Mouse (Mus musculus) heart, adult 2 months (tissue): Measurements from ENCODE around the gene Ap3s2. TPM values are rescaled to one million over a fixed set of nuclear protein-coding genes. Genes with fewer than 3 reads are reported as not detected.

Experiments used
- DNase-seq, 2 experiments: peaks; one replicate each; pipeline ENCODE4 v3.0.0; 2021
- H3K27ac ChIP-seq: fragments of 200-600 bp; 2 replicates; pipeline ENCODE4 v1.8.1; 2022
- H3K27me3 ChIP-seq: fragments of 200-500 bp; 2 replicates; pipeline ENCODE4 v1.6.1; 2012; ENCODE audit warnings: mild to moderate bottlenecking, low read length, inconsistent platforms, mixed read lengths; ENCODE audit not compliant: control insufficient read depth, insufficient read depth
- H3K36me3 ChIP-seq: fragments of 200-500 bp; 2 replicates; pipeline ENCODE4 v1.6.1; 2012; ENCODE audit warnings: low read length, inconsistent platforms; ENCODE audit not compliant: control insufficient read depth, insufficient read depth
- H3K4me1 ChIP-seq: fragments of 200-500 bp; 2 replicates; pipeline ENCODE4 v1.6.1; 2011; ENCODE audit warnings: low read length; ENCODE audit not compliant: control insufficient read depth, insufficient read depth
- H3K4me3 ChIP-seq: fragments of 200-600 bp; 2 replicates; pipeline ENCODE4 v1.8.1; 2022
- H3K79me2 ChIP-seq: fragments of 200-500 bp; replicated peaks from 2 replicates; pipeline ENCODE4 v1.6.1; 2012; ENCODE audit warnings: mild to moderate bottlenecking, inconsistent platforms, low read length, moderate library complexity, mixed read lengths; ENCODE audit not compliant: control insufficient read depth, insufficient read depth
- H3K9ac ChIP-seq: fragments of 200-500 bp; 2 replicates; pipeline ENCODE4 v1.6.1; 2012; ENCODE audit warnings: low read depth, mild to moderate bottlenecking, control low read depth, inconsistent platforms, low read length, mixed read lengths
- CTCF ChIP-seq: fragments of 200-600 bp; IDR thresholded peaks from 2 replicates; pipeline ENCODE4 v1.8.1; 2022; ENCODE audit warnings: antibody characterized with exemption, mild to moderate bottlenecking, moderate library complexity
- EP300 ChIP-seq: fragments of 200-500 bp; IDR thresholded peaks from 2 replicates; pipeline ENCODE4 v1.6.1; 2011; ENCODE audit warnings: low read depth, low read length, control low read depth; ENCODE audit not compliant: insufficient read depth
- POLR2A ChIP-seq: fragments of 200-500 bp; IDR thresholded peaks from 2 replicates; pipeline ENCODE4 v1.6.1; 2011; ENCODE audit warnings: mild to moderate bottlenecking, low read depth, low read length, control low read depth; ENCODE audit not compliant: insufficient read depth
- WGBS: fragments of 180-500 bp; shearing (Covaris S2); methylation state at CpG from one replicate; pipeline ENCODE4 v1.1.7; 2018; 5-methylcytosine and 5-hydroxymethylcytosine counted together
- intact Hi-C: fragments of 180-260 bp; cut with DNase I; formaldehyde crosslinking; loops from one replicate; pipeline ENCODE4 v1.15.1; 2025
- microRNA-seq, 2 experiments: library from miRNA; unstranded; fragments of <30 nt; microRNA quantifications; one replicate each; pipeline ENCODE4 v1.2.0; 2021
- polyA plus RNA-seq: library from polyadenylated mRNA; depleted of rRNA; stranded (reverse); fragments of >200 nt; gene quantifications from 2 replicates; pipeline ENCODE4 v1.2.3, GENCODE M21; 2012; rRNA removed
- total RNA-seq, 2 experiments: library from RNA; stranded (reverse); gene quantifications; 2 replicates each; pipeline ENCODE4 v1.2.3; 2021

Gene Ap3s2
- total and polyA plus RNA-seq, 3 experiments: 13.1 to 21.9 (median 19.4) TPM

GRCm38 (mm10) chr7:79831145-79831544 is 89.3 kb downstream of the Ap3s2 start:
- no peak for DNase-seq
- H3K4me3 ChIP-seq: no peak overlapping the region
- no peaks in the 10 kb centered on the region; the same call in 1 of the 2 replicates for H3K4me1 ChIP-seq
- H3K9ac ChIP-seq: no peak overlapping the region
- WGBS: 59% methylated on average over 6 of the region's 6 CpGs
- intact Hi-C loops: no loop called here
- H3K27me3 ChIP-seq: no peaks in the 10 kb centered on the region
- H3K36me3 ChIP-seq: no peaks in the 10 kb centered on the region
- TF ChIP-seq EP300 (no peak), CTCF (no peak), POLR2A (no peak)
- H3K27ac ChIP-seq: peak overlapping the region; percentile 49
- no peaks in the 10 kb centered on the region for H3K79me2 ChIP-seq

- no peak for TF ChIP-seq POLR2A
- TF ChIP-seq EP300: no peak
- no peak for TF ChIP-seq CTCF
- H3K27me3 ChIP-seq: no peaks in the 10 kb centered on the region
- no peak overlapping the region for H3K4me3 ChIP-seq
- H3K79me2 ChIP-seq: no peaks in the 10 kb centered on the region
- no peak for DNase-seq
- no peak overlapping the region for H3K27ac ChIP-seq
- no peaks in the 10 kb centered on the region; the same call in 1 of the 2 replicates for H3K4me1 ChIP-seq
- intact Hi-C loops: no loop called here
- 83% methylated on average over 3 of the region's 3 CpGs for WGBS
- H3K36me3 ChIP-seq: no peaks in the 10 kb centered on the region
- H3K9ac ChIP-seq: no peak overlapping the region
Observed at GRCm38 (mm10) chr7:79828341-79828740, 92.1 kb downstream of the Ap3s2 start.

Small RNA genes within 50 kb of the gene (microRNA-seq; reads per million reads assigned to microRNA genes)
- gene Gm24541: 0 reads per million in 2 experiments

Other genes with a start within 250 kb of the Ap3s2 start
- gene Kif7, start 204.9 kb downstream of the Ap3s2 start, total RNA-seq: 1 to 10 TPM; 1.2 to 1.3 TPM
- gene Kif7, start 204.9 kb downstream of the Ap3s2 start, polyA plus RNA-seq: 0.80 and 0.94 TPM in 2 replicates
- 10 to 100 TPM in 1 of 2 experiments, 1 to 10 TPM in 1; 6.8 to 10.4 TPM for gene Plin1, start 187.7 kb downstream of the Ap3s2 start, total RNA-seq
- gene Plin1, start 187.7 kb downstream of the Ap3s2 start, polyA plus RNA-seq: 30.5 and 55.2 TPM in 2 replicates
- 10 to 100 TPM; 18.1 to 19.0 TPM for gene Pex11a, start 177.5 kb downstream of the Ap3s2 start, total RNA-seq
- 16.4 and 21.9 TPM in 2 replicates for gene Pex11a, start 177.5 kb downstream of the Ap3s2 start, polyA plus RNA-seq
- gene Wdr93, start 177.5 kb downstream of the Ap3s2 start, total RNA-seq: under 1 TPM in 1 of 2 experiments, not detected in 1; 0.10 TPM
- 0.20 and 0.31 TPM in 2 replicates for gene Wdr93, start 177.5 kb downstream of the Ap3s2 start, polyA plus RNA-seq
- not detected for gene Mesp1, start 126.9 kb downstream of the Ap3s2 start, total RNA-seq
- gene Mesp1, start 126.9 kb downstream of the Ap3s2 start, polyA plus RNA-seq: not detected in 2 replicates
- gene Mesp2, start 109.9 kb downstream of the Ap3s2 start, total RNA-seq: under 1 TPM in 1 of 2 experiments, not detected in 1; 0.13 TPM
- gene Mesp2, start 109.9 kb downstream of the Ap3s2 start, polyA plus RNA-seq: 0.06 and 0.12 TPM in 2 replicates
- 10 to 100 TPM in 1 of 2 experiments, 1 to 10 TPM in 1; 8.4 to 12.9 TPM for gene Anpep, start 59.6 kb downstream of the Ap3s2 start, total RNA-seq
- gene Anpep, start 59.6 kb downstream of the Ap3s2 start, polyA plus RNA-seq: 18.5 and 30.6 TPM in 2 replicates
- 10 to 100 TPM in 1 of 2 experiments, 1 to 10 TPM in 1; 9.9 to 10.6 TPM for gene Arpin, start 14.7 kb upstream of the Ap3s2 start, total RNA-seq
- gene Arpin, start 14.7 kb upstream of the Ap3s2 start, polyA plus RNA-seq: 8.9 and 13.9 TPM in 2 replicates
- gene Zfp710, start 104.2 kb upstream of the Ap3s2 start, total RNA-seq: 10 to 100 TPM; 26.9 to 32.2 TPM
- 33.4 and 35.5 TPM in 2 replicates for gene Zfp710, start 104.2 kb upstream of the Ap3s2 start, polyA plus RNA-seq
- 1,000 to 10,000 TPM; 1,877 to 2,293 TPM for gene Idh2, start 194.7 kb upstream of the Ap3s2 start, total RNA-seq
- 1,651 and 1,954 TPM in 2 replicates for gene Idh2, start 194.7 kb upstream of the Ap3s2 start, polyA plus RNA-seq